23 mouse cellular contexts compared by ENCODE assay signal in the genomic region with DNA sequence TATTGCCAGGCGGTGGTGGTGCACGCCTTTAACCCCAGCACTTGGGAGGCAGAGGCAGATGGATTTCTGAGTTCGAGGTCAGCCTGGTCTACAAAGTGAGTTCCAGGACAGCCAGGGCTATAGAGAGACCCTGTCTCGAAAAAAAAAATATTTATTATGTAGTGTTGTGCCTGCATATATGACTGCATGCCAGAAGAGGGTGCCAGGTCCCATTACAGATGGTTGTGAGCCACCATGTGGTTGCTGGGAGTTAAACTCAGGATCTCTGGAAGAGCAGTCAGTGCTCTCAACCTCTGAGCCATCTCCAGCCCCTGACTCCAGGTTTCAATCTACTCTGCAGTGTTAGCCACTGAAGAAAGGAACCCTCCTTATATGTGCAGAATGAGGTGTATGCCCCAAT. TPM values are rescaled to one million over a fixed set of nuclear protein-coding genes. Genes with fewer than 3 reads are reported as not detected.
DNase-seq lines count a peak whose midpoint lies in the region; ATAC-seq and TF ChIP-seq lines count a peak whose summit lies in the region.
"Not testable (repeated sequence)": the region's sequence is repeated elsewhere in the genome, so short reads cannot be mapped to it uniquely, and the experiment has no call there.
"Had no signal": no experiment of that assay in that cellular context is flagged by ENCODE, and none has a peak within 500 bp of the region (broad histone marks: within the 10 kb centered on the region; RNA-seq: fewer than 3 reads in every experiment).

No protein-coding gene starts in this region.

- TF ChIP-seq CTCF in forebrain, postnatal 0 days (IDR thresholded peaks at IDR 0.05; ENCODE audit: low read depth) = peak; percentile 31; the same call in 1 of the 2 replicates
- TF ChIP-seq CTCF in intestine, postnatal 0 days (IDR thresholded peaks at IDR 0.05; ENCODE audit: low read depth) = peak; percentile 46
- peak; percentile 44 for TF ChIP-seq CTCF in layer of hippocampus, adult 2 months (conservative IDR thresholded peaks at IDR 0.05)
- TF ChIP-seq CTCF in lung, embryonic 14.5 days (IDR thresholded peaks at IDR 0.05; ENCODE audit: low read depth) = peak; percentile 28; the same call in 1 of the 2 replicates

- not testable (repeated sequence) for H3K9ac ChIP-seq in forebrain, postnatal 0 days; intestine, postnatal 0 days (ENCODE audit: low read depth, low read length); lung, embryonic 14.5 days

- H3K4me1 ChIP-seq in forebrain, postnatal 0 days (ENCODE audit: insufficient read depth); intestine, postnatal 0 days (replicated peaks; ENCODE audit: control insufficient read depth, insufficient read depth, low read length); lung, embryonic 14.5 days (ENCODE audit: insufficient read depth): not testable (repeated sequence)

- H3K4me2 ChIP-seq in forebrain, postnatal 0 days (ENCODE audit: low read depth); intestine, postnatal 0 days (replicated peaks; ENCODE audit: low read depth); lung, embryonic 14.5 days: not testable (repeated sequence)

- not testable (repeated sequence) for H3K27me3 ChIP-seq in forebrain, postnatal 0 days (ENCODE audit: insufficient read depth, low read length); intestine, postnatal 0 days (replicated peaks; ENCODE audit: control insufficient read depth, insufficient read depth, low read length); lung, embryonic 14.5 days (ENCODE audit: insufficient read depth, low read length)

- H3K9me3 ChIP-seq in forebrain, postnatal 0 days (ENCODE audit: low read length); intestine, postnatal 0 days (ENCODE audit: control insufficient read depth); lung, embryonic 14.5 days (ENCODE audit: low read depth, low read length): not testable (repeated sequence)

- 87% methylated on average over 4 of the region's 4 CpGs for WGBS in forebrain, postnatal 0 days
- WGBS in intestine, postnatal 0 days = 88% methylated on average over 4 of the region's 4 CpGs
- WGBS in lung, embryonic 14.5 days = 75% methylated on average over 4 of the region's 4 CpGs

- peak; percentile 26 for DNase-seq in 3T3-L1 (ENCODE audit: low read depth, low spot score)
- not testable (repeated sequence) for DNase-seq in forebrain, postnatal 0 days; layer of hippocampus, adult 2 months (ENCODE audit: low spot score in 2 of 2); lung, embryonic 14.5 days
- DNase-seq in neural tube, embryonic 10.5 days (ENCODE audit: extremely low spot score, low spot score) = peak; percentile 18

- not testable (repeated sequence) for H3K4me3 ChIP-seq in forebrain, postnatal 0 days (ENCODE audit: low read depth, low read length); intestine, postnatal 0 days (ENCODE audit: low read depth, low read length); layer of hippocampus, adult 2 months; lung, embryonic 14.5 days (ENCODE audit: low read depth, low read length)

- not testable (repeated sequence) for H3K27ac ChIP-seq in forebrain, postnatal 0 days (ENCODE audit: low read depth, low read length); intestine, postnatal 0 days (ENCODE audit: low read depth, low read length); layer of hippocampus, adult 2 months; lung, embryonic 14.5 days (ENCODE audit: low read depth)

- H3K36me3 ChIP-seq in forebrain, postnatal 0 days (ENCODE audit: insufficient read depth); lung, embryonic 14.5 days (ENCODE audit: insufficient read depth): not testable (repeated sequence)
- H3K36me3 ChIP-seq in intestine, postnatal 0 days (ENCODE audit: control insufficient read depth, insufficient read depth) = peaks cover 14% of the 10 kb centered on the region

- ATAC-seq in forebrain, postnatal 0 days; intestine, postnatal 0 days; lung, embryonic 14.5 days (ENCODE audit: insufficient read depth): not testable (repeated sequence)

RNA-seq across cellular contexts. Expression of gene Slc22a14, which starts 5.4 kb away (rescaled TPM):
- total RNA-seq in forebrain, postnatal 0 days (2014; rRNA removed) = 0.08 TPM in 1 of 2 replicates, not detected in the other
- polyA plus RNA-seq in forebrain, postnatal 0 days (2015; fragmentation: Nextera tagmentation; extraction: Ambion mirVana) = not detected in 2 replicates
- 0.12 TPM in 1 of 2 replicates, not detected in the other for polyA plus RNA-seq in intestine, postnatal 0 days (2015; fragmentation: Nextera tagmentation; extraction: Ambion mirVana)
- total RNA-seq in layer of hippocampus, adult 2 months (2021) = not detected
- polyA plus RNA-seq in lung, embryonic 14.5 days (2014; fragmentation: Nextera tagmentation; extraction: Ambion mirVana) = 0.35 TPM in 1 of 2 replicates, not detected in the other
- total RNA-seq: adrenal gland, adult 8-10 months; adrenal gland, postnatal 25 days; gastrocnemius, adult 18-20 months; gastrocnemius, postnatal 10 days; gastrocnemius, postnatal 36 days; granulocyte monocyte progenitor cell, adult 5-6 weeks; hematopoietic stem cell, adult 5-6 weeks; MEL had no signal
- polyA plus RNA-seq: activated CD4-positive, CD25-positive, alpha-beta regulatory T cell, adult 4 months; embryonic facial prominence, embryonic 10.5 days; embryonic facial prominence, embryonic 13.5 days; erythroblast, embryonic 14.5 days; forebrain, embryonic 12.5 days; heart, embryonic 11.5 days; heart, embryonic 14.5 days; hindbrain, embryonic 12.5 days; hindbrain, embryonic 15.5 days had no signal

RNA-seq across cellular contexts. Expression of gene Xylb, which starts 13.6 kb away (rescaled TPM):
- 5.0 and 9.0 TPM in 2 replicates for total RNA-seq in forebrain, postnatal 0 days (2014; rRNA removed)
- polyA plus RNA-seq in forebrain, postnatal 0 days (2015; fragmentation: Nextera tagmentation; extraction: Ambion mirVana) = 2.6 and 3.7 TPM in 2 replicates
- polyA plus RNA-seq in intestine, postnatal 0 days (2015; fragmentation: Nextera tagmentation; extraction: Ambion mirVana) = 10.8 and 11.7 TPM in 2 replicates
- 1 to 10 TPM; 4.9 to 5.1 TPM for total RNA-seq in layer of hippocampus, adult 2 months (2021)
- polyA plus RNA-seq in lung, embryonic 14.5 days (2014; fragmentation: Nextera tagmentation; extraction: Ambion mirVana) = 5.7 and 7.9 TPM in 2 replicates

RNA-seq across cellular contexts. Expression of gene Myd88, which starts 29.6 kb away (rescaled TPM):
- total RNA-seq in forebrain, postnatal 0 days (2014; rRNA removed) = 4.0 and 5.8 TPM in 2 replicates
- polyA plus RNA-seq in forebrain, postnatal 0 days (2015; fragmentation: Nextera tagmentation; extraction: Ambion mirVana) = 5.2 and 5.3 TPM in 2 replicates
- 29.7 and 30.9 TPM in 2 replicates for polyA plus RNA-seq in intestine, postnatal 0 days (2015; fragmentation: Nextera tagmentation; extraction: Ambion mirVana)
- 1 to 10 TPM; 5.4 to 5.7 TPM for total RNA-seq in layer of hippocampus, adult 2 months (2021)
- 21.8 and 24.5 TPM in 2 replicates for polyA plus RNA-seq in lung, embryonic 14.5 days (2014; fragmentation: Nextera tagmentation; extraction: Ambion mirVana)

RNA-seq across cellular contexts. Expression of gene Acvr2b, which starts 31.1 kb away (rescaled TPM):
- total RNA-seq in forebrain, postnatal 0 days (2014; rRNA removed) = 13.4 and 26.7 TPM in 2 replicates
- 9.7 and 23.2 TPM in 2 replicates for polyA plus RNA-seq in forebrain, postnatal 0 days (2015; fragmentation: Nextera tagmentation; extraction: Ambion mirVana)
- 5.4 and 5.8 TPM in 2 replicates for polyA plus RNA-seq in intestine, postnatal 0 days (2015; fragmentation: Nextera tagmentation; extraction: Ambion mirVana)
- 10 to 100 TPM; 13.9 to 14.8 TPM for total RNA-seq in layer of hippocampus, adult 2 months (2021)
- polyA plus RNA-seq in lung, embryonic 14.5 days (2014; fragmentation: Nextera tagmentation; extraction: Ambion mirVana) = 22.7 and 28.2 TPM in 2 replicates
- polyA plus RNA-seq: activated CD4-positive, CD25-positive, alpha-beta regulatory T cell, adult 4 months had no signal

RNA-seq across cellular contexts. Expression of gene Acaa1a, which starts 31.3 kb away (rescaled TPM):
- total RNA-seq in forebrain, postnatal 0 days (2014; rRNA removed) = 121 and 130 TPM in 2 replicates
- polyA plus RNA-seq in forebrain, postnatal 0 days (2015; fragmentation: Nextera tagmentation; extraction: Ambion mirVana) = 81.8 and 86.6 TPM in 2 replicates
- polyA plus RNA-seq in intestine, postnatal 0 days (2015; fragmentation: Nextera tagmentation; extraction: Ambion mirVana) = 90.5 and 97.0 TPM in 2 replicates
- total RNA-seq in layer of hippocampus, adult 2 months (2021) = 10 to 100 TPM; 77.9 to 83.1 TPM
- 80.4 and 87.1 TPM in 2 replicates for polyA plus RNA-seq in lung, embryonic 14.5 days (2014; fragmentation: Nextera tagmentation; extraction: Ambion mirVana)
